Comparison of ENCODE assay signal across 26 mouse cellular contexts in the genomic region with DNA sequence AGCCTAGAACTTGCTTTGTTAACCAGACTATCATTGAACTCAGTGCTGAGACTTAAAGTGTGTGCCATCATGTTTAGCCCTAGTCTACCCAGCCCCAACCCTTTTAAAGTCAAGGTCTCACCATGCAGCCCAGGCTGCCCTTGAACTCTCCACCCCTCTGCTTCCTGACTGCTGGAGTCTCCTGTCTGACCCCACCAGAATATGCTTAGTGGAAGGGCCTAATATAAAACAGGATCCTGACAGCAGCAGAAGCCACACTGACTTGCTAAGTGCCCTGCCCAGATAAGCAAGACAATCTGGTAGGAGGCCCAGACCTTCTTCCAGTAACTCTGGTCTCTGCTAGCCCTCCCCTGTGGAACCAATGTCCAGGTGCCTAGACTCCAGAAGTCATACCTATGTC. TPM values are rescaled to one million over a fixed set of nuclear protein-coding genes. Genes with fewer than 3 reads are reported as not detected.
DNase-seq lines count a peak whose midpoint lies in the region; ATAC-seq and TF ChIP-seq lines count a peak whose summit lies in the region.
"Had no signal": no experiment of that assay in that cellular context is flagged by ENCODE, and none has a peak within 500 bp of the region (broad histone marks: within the 10 kb centered on the region; RNA-seq: fewer than 3 reads in every experiment).

No protein-coding gene starts in this region.

- no peak overlapping the region for H3K4me2 ChIP-seq in heart, embryonic 14.5 days (ENCODE audit: low read length)
- H3K4me2 ChIP-seq in midbrain, embryonic 11.5 days, result no peak overlapping the region
- H3K4me2 ChIP-seq in midbrain, embryonic 14.5 days (ENCODE audit: low read length), result no peak overlapping the region
- H3K4me2 ChIP-seq: hindbrain, embryonic 14.5 days; limb, embryonic 15.5 days; midbrain, embryonic 12.5 days; neural tube, embryonic 12.5 days had no signal

- H3K27ac ChIP-seq in heart, embryonic 14.5 days (replicated peaks in 1 of 2; ENCODE audit: control insufficient read depth in 1 of 2, insufficient read depth in 1 of 2, low read depth in 2 of 2, low read length in 2 of 2), result peak overlapping the region; percentile 5 to 45; a peak in 3 of 4 replicates
- H3K27ac ChIP-seq in heart, adult 2 months, result no peak overlapping the region
- no peak overlapping the region for H3K27ac ChIP-seq in midbrain, embryonic 11.5 days (ENCODE audit: low read depth, low read length)
- H3K27ac ChIP-seq in midbrain, embryonic 14.5 days (replicated peaks; ENCODE audit: low read depth, low read length), result no peak overlapping the region
- H3K27ac ChIP-seq: embryonic facial prominence, embryonic 10.5 days; hindbrain, embryonic 14.5 days; limb, embryonic 15.5 days; midbrain, embryonic 12.5 days; neural tube, embryonic 12.5 days had no signal

- ATAC-seq in heart, embryonic 14.5 days (ENCODE audit: insufficient number of reproducible peaks, insufficient read depth, low FRiP score, low read depth), result no peak
- ATAC-seq in midbrain, embryonic 11.5 days (ENCODE audit: low FRiP score), result peak; percentile 28; the same call in 1 of the 2 replicates
- no peak for ATAC-seq in midbrain, embryonic 14.5 days (ENCODE audit: low FRiP score, low TSS enrichment)

- no peak for TF ChIP-seq CTCF in heart, adult 2 months (IDR thresholded peaks at IDR 0.05)

- no peaks in the 10 kb centered on the region for H3K27me3 ChIP-seq in heart, embryonic 14.5 days (ENCODE audit: control insufficient read depth, insufficient read depth, low read length)
- no peaks in the 10 kb centered on the region for H3K27me3 ChIP-seq in heart, adult 2 months (ENCODE audit: control insufficient read depth, insufficient read depth, low read length)
- H3K27me3 ChIP-seq in midbrain, embryonic 11.5 days (ENCODE audit: control insufficient read depth, insufficient read depth, low read length), result no peaks in the 10 kb centered on the region
- H3K27me3 ChIP-seq in midbrain, embryonic 14.5 days (ENCODE audit: control insufficient read depth, insufficient read depth, low read length), result no peaks in the 10 kb centered on the region
- H3K27me3 ChIP-seq: limb, embryonic 15.5 days; midbrain, embryonic 12.5 days; neural tube, embryonic 12.5 days had no signal

- no peak for TF ChIP-seq POLR2A in heart, adult 2 months (IDR thresholded peaks at IDR 0.05; ENCODE audit: insufficient read depth, low read depth, low read length)

- intact Hi-C loops in heart, adult 2 months (cut with DNase I), result no loop called here

- H3K79me2 ChIP-seq in heart, adult 2 months (replicated peaks; ENCODE audit: control insufficient read depth, insufficient read depth, low read length), result peaks cover 7% of the 10 kb centered on the region

- peaks cover 12 to 30% of the 10 kb centered on the region in 2 experiments for H3K4me1 ChIP-seq in heart, embryonic 14.5 days (ENCODE audit: control insufficient read depth in 2 of 2, insufficient read depth in 2 of 2, low read length in 2 of 2)
- H3K4me1 ChIP-seq in heart, adult 2 months (ENCODE audit: control insufficient read depth, insufficient read depth, low read length), result peaks cover 1% of the 10 kb centered on the region
- peaks cover 14% of the 10 kb centered on the region for H3K4me1 ChIP-seq in midbrain, embryonic 11.5 days (ENCODE audit: control insufficient read depth, insufficient read depth, low read length)
- H3K4me1 ChIP-seq in midbrain, embryonic 14.5 days (ENCODE audit: control insufficient read depth, insufficient read depth, low read length), result peaks cover 18% of the 10 kb centered on the region

- no peak overlapping the region for H3K4me3 ChIP-seq in heart, embryonic 14.5 days (ENCODE audit: control insufficient read depth in 1 of 2, insufficient read depth in 1 of 2, low read depth in 1 of 2, low read length in 2 of 2)
- no peak overlapping the region for H3K4me3 ChIP-seq in heart, adult 2 months
- no peak overlapping the region for H3K4me3 ChIP-seq in midbrain, embryonic 11.5 days (ENCODE audit: low read depth, low read length)
- H3K4me3 ChIP-seq in midbrain, embryonic 14.5 days (replicated peaks; ENCODE audit: low read depth, low read length), result no peak overlapping the region
- H3K4me3 ChIP-seq: embryonic facial prominence, embryonic 10.5 days; gastrocnemius, adult 2 months; limb, embryonic 15.5 days; midbrain, embryonic 12.5 days; neural tube, embryonic 12.5 days had no signal

- DNase-seq in adrenal gland, postnatal 36 days, result peak; percentile 22 to 33
- no peak for DNase-seq in adrenal gland, adult 18-20 months (ENCODE audit: low spot score in 2 of 2)
- DNase-seq in heart, adult 2 months, result no peak
- DNase-seq in midbrain, embryonic 11.5 days (ENCODE audit: low spot score, missing footprints), result no peak
- no peak for DNase-seq in midbrain, embryonic 14.5 days
- DNase-seq in left cerebral cortex, adult 8-10 months (ENCODE audit: low spot score in 2 of 2), result no peak
- DNase-seq: adrenal gland, postnatal 14 days; cerebellum, adult 2 months; gastrocnemius, adult 2 months; kidney, adult 8-10 months; kidney, postnatal 14 days; lung, postnatal 36 days; thymus, postnatal 36 days had no signal

- no peak for TF ChIP-seq EP300 in heart, adult 2 months (IDR thresholded peaks at IDR 0.05; ENCODE audit: insufficient read depth, low read depth, low read length)

- H3K9me3 ChIP-seq in heart, embryonic 14.5 days (ENCODE audit: control insufficient read depth, low read length), result no peaks in the 10 kb centered on the region
- H3K9me3 ChIP-seq in midbrain, embryonic 11.5 days (ENCODE audit: control insufficient read depth, low read length), result no peaks in the 10 kb centered on the region
- no peaks in the 10 kb centered on the region for H3K9me3 ChIP-seq in midbrain, embryonic 14.5 days (ENCODE audit: control insufficient read depth, low read length)
- H3K9me3 ChIP-seq: embryonic facial prominence, embryonic 10.5 days; limb, embryonic 15.5 days; midbrain, embryonic 12.5 days; neural tube, embryonic 12.5 days had no signal

- H3K36me3 ChIP-seq in heart, embryonic 14.5 days (ENCODE audit: control insufficient read depth, insufficient read depth, low read length), result peaks cover 21% of the 10 kb centered on the region
- no peaks in the 10 kb centered on the region for H3K36me3 ChIP-seq in heart, adult 2 months (ENCODE audit: control insufficient read depth, insufficient read depth, low read length)
- peaks cover 13% of the 10 kb centered on the region; the same call in 1 of the 2 replicates for H3K36me3 ChIP-seq in midbrain, embryonic 11.5 days (ENCODE audit: control insufficient read depth, insufficient read depth, low read length)
- peaks cover 18% of the 10 kb centered on the region for H3K36me3 ChIP-seq in midbrain, embryonic 14.5 days (ENCODE audit: control insufficient read depth, insufficient read depth, low read length)

- no peak overlapping the region for H3K9ac ChIP-seq in heart, embryonic 14.5 days (ENCODE audit: low read length)
- H3K9ac ChIP-seq in heart, adult 2 months (ENCODE audit: low read depth, low read length), result no peak overlapping the region
- H3K9ac ChIP-seq in midbrain, embryonic 11.5 days (ENCODE audit: low read length), result no peak overlapping the region
- no peak overlapping the region for H3K9ac ChIP-seq in midbrain, embryonic 14.5 days (replicated peaks; ENCODE audit: low read length)
- H3K9ac ChIP-seq: hindbrain, embryonic 14.5 days; limb, embryonic 15.5 days; midbrain, embryonic 12.5 days; neural tube, embryonic 12.5 days had no signal

RNA-seq across cellular contexts. Expression of a gene that starts 6.1 kb away (rescaled TPM):
- total RNA-seq in adrenal gland, postnatal 36 days (2021), result 10 to 100 TPM; 32.6 to 35.6 TPM
- 10 to 100 TPM; 31.1 to 32.4 TPM for total RNA-seq in adrenal gland, adult 18-20 months (2021)
- 11.4 and 20.4 TPM in 2 replicates for polyA plus RNA-seq in heart, embryonic 14.5 days (2014; fragmentation: Nextera tagmentation; extraction: Ambion mirVana)
- 10 to 100 TPM; 25.3 to 27.2 TPM for total RNA-seq in heart, adult 2 months (2021)
- 27.2 and 31.4 TPM in 2 replicates for polyA plus RNA-seq in heart, adult 2 months (2012; rRNA removed)
- polyA plus RNA-seq in midbrain, embryonic 11.5 days (2014; fragmentation: Nextera tagmentation; extraction: Ambion mirVana), result 26.3 and 29.0 TPM in 2 replicates
- polyA plus RNA-seq in midbrain, embryonic 14.5 days (2014; fragmentation: Nextera tagmentation; extraction: Ambion mirVana), result 64.3 and 66.3 TPM in 2 replicates
- total RNA-seq in left cerebral cortex, adult 8-10 months (2022), result 10 to 100 TPM; 67.0 to 82.3 (median 70.8) TPM

RNA-seq across cellular contexts. Expression of a gene that starts 52.8 kb away (rescaled TPM):
- total RNA-seq in adrenal gland, postnatal 36 days (2021), result under 1 TPM in 1 of 2 experiments, not detected in 1; 0.23 TPM
- under 1 TPM in 1 of 2 experiments, not detected in 1; 0.13 TPM for total RNA-seq in adrenal gland, adult 18-20 months (2021)
- 0.16 TPM in 1 of 2 replicates, not detected in the other for polyA plus RNA-seq in heart, embryonic 14.5 days (2014; fragmentation: Nextera tagmentation; extraction: Ambion mirVana)
- total RNA-seq in heart, adult 2 months (2021), result not detected
- polyA plus RNA-seq in heart, adult 2 months (2012; rRNA removed), result not detected in 2 replicates
- polyA plus RNA-seq in midbrain, embryonic 11.5 days (2014; fragmentation: Nextera tagmentation; extraction: Ambion mirVana), result not detected in 2 replicates
- polyA plus RNA-seq in midbrain, embryonic 14.5 days (2014; fragmentation: Nextera tagmentation; extraction: Ambion mirVana), result not detected in 2 replicates
- total RNA-seq in left cerebral cortex, adult 8-10 months (2022), result not detected
- total RNA-seq: adrenal gland, postnatal 14 days; gastrocnemius, adult 2 months; layer of hippocampus, adult 8-10 months; left cerebral cortex, postnatal 36 days had no signal
- polyA plus RNA-seq: cerebellum, adult 2 months; embryonic facial prominence, embryonic 10.5 days; forebrain, embryonic 11.5 days; gonadal fat pad, adult 2 months; hindbrain, embryonic 14.5 days; midbrain, embryonic 12.5 days; neural tube, embryonic 12.5 days; testis, adult 2 months had no signal

RNA-seq across cellular contexts. Expression of a gene that starts 53.8 kb away (rescaled TPM):
- 10 to 100 TPM in 1 of 2 experiments, 1 to 10 TPM in 1; 4.8 to 12.3 TPM for total RNA-seq in adrenal gland, postnatal 36 days (2021)
- 1 to 10 TPM in 1 of 2 experiments, under 1 TPM in 1; 0.83 to 2.9 TPM for total RNA-seq in adrenal gland, adult 18-20 months (2021)
- 0.35 and 0.74 TPM in 2 replicates for polyA plus RNA-seq in heart, embryonic 14.5 days (2014; fragmentation: Nextera tagmentation; extraction: Ambion mirVana)
- not detected for total RNA-seq in heart, adult 2 months (2021)
- 0.04 TPM in 1 of 2 replicates, not detected in the other for polyA plus RNA-seq in heart, adult 2 months (2012; rRNA removed)
- polyA plus RNA-seq in midbrain, embryonic 11.5 days (2014; fragmentation: Nextera tagmentation; extraction: Ambion mirVana), result 0.11 and 0.25 TPM in 2 replicates
- 0.18 and 0.36 TPM in 2 replicates for polyA plus RNA-seq in midbrain, embryonic 14.5 days (2014; fragmentation: Nextera tagmentation; extraction: Ambion mirVana)
- under 1 TPM; 0.13 to 0.22 (median 0.17) TPM for total RNA-seq in left cerebral cortex, adult 8-10 months (2022)
- total RNA-seq: gastrocnemius, adult 2 months had no signal
- polyA plus RNA-seq: cerebellum, adult 2 months had no signal

RNA-seq across cellular contexts. Expression of a gene that starts 54.9 kb away (rescaled TPM):
- under 1 TPM; 0.30 to 0.53 TPM for total RNA-seq in adrenal gland, postnatal 36 days (2021)
- total RNA-seq in adrenal gland, adult 18-20 months (2021), result under 1 TPM in 1 of 2 experiments, not detected in 1; 0.27 TPM
- not detected in 2 replicates for polyA plus RNA-seq in heart, embryonic 14.5 days (2014; fragmentation: Nextera tagmentation; extraction: Ambion mirVana)
- total RNA-seq in heart, adult 2 months (2021), result not detected
- 0.04 and 0.09 TPM in 2 replicates for polyA plus RNA-seq in heart, adult 2 months (2012; rRNA removed)
- not detected in 2 replicates for polyA plus RNA-seq in midbrain, embryonic 11.5 days (2014; fragmentation: Nextera tagmentation; extraction: Ambion mirVana)
- not detected in 2 replicates for polyA plus RNA-seq in midbrain, embryonic 14.5 days (2014; fragmentation: Nextera tagmentation; extraction: Ambion mirVana)
- not detected for total RNA-seq in left cerebral cortex, adult 8-10 months (2022)
- total RNA-seq: gastrocnemius, adult 2 months; layer of hippocampus, adult 8-10 months; left cerebral cortex, postnatal 36 days had no signal
- polyA plus RNA-seq: embryonic facial prominence, embryonic 10.5 days; forebrain, embryonic 11.5 days; hindbrain, embryonic 14.5 days; intestine, embryonic 14.5 days; limb, embryonic 15.5 days; lung, adult 2 months; midbrain, embryonic 12.5 days; neural tube, embryonic 12.5 days had no signal

Comparison
In these comparisons a context has a peak if more than half of its experiments do, and no peak if none do; other contexts are left out.
1. DNase-seq: peak in adrenal gland, postnatal 36 days (2 of 2); none in adrenal gland, adult 18-20 months (0 of 2), heart, adult 2 months (0 of 2), midbrain, embryonic 11.5 days (single experiment), midbrain, embryonic 14.5 days (single experiment) and left cerebral cortex, adult 8-10 months (0 of 2).
2. H3K27ac ChIP-seq: peak in heart, embryonic 14.5 days (2 of 2); none in heart, adult 2 months (single experiment), midbrain, embryonic 11.5 days (single experiment) and midbrain, embryonic 14.5 days (single experiment).